Mouse (Mus musculus) layer of hippocampus, postnatal 25 days (tissue): ENCODE data around the gene Mapk12. TPM values are rescaled to one million over a fixed set of nuclear protein-coding genes. Genes with fewer than 3 reads are reported as not detected.

Experiments used
- DNase-seq, 2 experiments: peaks; one replicate each; pipeline ENCODE4 v3.0.0; 2022; ENCODE audit warnings: mixed read lengths in 2 of 2, low spot score in 1 of 2; ENCODE audit errors: extremely low spot score in 1 of 2
- total RNA-seq, 2 experiments: library from RNA; stranded (reverse); gene quantifications; 2 replicates each; pipeline ENCODE4 v1.2.3; 2021

Gene Mapk12
- total RNA-seq, 2 experiments from 2014 or later, result 2.7 to 5.1 TPM

DNA sequence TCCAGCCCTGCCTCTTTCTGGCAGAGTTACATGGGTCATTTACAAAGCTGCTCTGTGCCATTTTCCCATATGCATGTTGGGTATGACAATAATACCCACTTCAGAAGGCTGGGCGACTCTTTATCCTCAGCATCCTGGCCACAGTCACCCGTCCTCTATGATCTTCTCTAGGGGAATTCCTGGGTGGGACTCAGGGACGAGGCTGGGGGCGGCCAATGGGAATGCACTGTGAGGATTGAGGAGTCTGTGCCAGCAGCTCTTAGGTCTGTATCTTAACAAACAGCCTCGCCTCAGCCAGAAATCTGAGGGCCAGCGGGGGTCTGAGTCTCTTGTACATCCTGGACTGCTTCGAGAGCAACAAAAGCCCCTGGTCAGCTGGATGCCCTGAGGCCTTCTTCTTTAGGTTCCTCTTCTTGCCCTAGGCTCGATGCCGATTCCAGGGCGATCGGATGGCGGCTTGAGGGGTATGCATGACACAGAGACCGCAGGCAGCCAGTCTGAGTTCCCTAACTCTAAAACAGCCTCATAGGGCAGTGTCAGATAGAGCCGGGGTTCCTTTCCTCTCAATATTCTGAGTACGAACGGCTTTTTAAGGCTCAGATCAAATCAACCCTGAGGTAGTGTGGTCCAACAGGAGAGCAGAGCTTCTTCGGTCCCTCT lies 31.9 kb upstream of the Mapk12 start:
- no peak for DNase-seq

DNA sequence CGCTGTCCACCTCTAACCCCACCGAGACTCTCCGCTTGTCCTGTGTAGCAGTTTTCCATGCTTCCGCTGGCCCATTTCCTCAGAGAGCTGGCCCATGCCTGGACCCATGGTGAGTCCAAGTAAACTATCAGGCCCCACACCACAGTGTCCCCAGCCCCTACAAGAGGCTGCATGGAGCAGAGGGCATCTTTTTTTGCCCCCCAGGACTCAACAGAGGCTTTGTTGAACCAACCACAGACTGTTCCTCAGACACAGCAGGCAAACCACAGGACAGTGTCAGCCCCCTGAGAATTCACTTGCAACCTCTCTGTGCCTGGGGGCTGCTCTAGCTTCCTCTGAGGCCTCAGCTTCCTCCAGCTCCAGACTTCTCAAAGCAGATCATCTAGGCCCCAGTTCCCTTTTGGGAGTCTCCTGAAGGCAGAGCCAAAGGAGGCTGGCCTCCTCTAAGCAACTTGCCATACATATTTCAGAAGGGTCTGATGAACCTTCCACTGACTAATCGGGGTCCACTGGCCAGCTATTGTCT lies 31.1 kb upstream of the Mapk12 start:
- no peak for DNase-seq

DNA sequence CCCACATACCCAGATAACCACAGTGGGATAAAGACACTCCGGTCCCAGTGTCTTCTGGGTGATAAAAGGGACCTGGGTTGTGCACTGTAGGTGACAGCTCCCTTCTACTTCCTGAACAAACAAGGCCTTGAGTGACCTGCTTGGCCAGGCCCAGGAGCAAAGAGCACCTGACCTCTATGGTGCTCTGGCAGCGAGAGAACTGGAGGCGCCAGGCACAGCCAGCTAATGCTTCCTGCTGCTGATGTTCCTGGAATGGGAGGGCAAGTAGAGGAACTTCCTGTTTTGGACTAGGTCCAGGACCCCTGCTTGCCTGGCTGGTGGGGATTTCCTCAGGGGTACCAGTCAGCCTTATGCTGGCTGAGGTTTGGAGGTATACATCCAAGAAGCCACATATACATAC lies 29.6 kb upstream of the Mapk12 start:
- no peak for DNase-seq

DNA sequence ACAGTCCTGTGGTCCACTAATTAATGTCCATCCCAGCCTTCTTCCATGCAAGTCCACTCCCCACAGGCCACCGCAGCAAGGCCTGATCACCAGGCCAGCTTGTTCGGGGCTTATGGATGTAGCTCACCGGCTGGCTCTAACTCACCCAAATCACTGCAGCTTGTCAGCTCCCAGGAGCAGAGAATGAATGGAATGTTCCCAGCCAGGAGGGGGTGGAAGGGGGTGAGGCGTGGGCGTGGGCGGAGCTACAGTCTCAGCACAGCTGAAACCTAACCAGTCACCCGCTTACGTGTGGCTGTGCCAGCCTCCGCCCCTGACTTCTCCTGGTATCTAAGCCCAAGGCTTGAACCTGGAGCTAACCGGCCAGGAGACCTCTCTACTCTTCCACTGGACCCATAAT lies 28.9 kb upstream of the Mapk12 start:
- DNase-seq, result peak; percentile 42 to 61

DNA sequence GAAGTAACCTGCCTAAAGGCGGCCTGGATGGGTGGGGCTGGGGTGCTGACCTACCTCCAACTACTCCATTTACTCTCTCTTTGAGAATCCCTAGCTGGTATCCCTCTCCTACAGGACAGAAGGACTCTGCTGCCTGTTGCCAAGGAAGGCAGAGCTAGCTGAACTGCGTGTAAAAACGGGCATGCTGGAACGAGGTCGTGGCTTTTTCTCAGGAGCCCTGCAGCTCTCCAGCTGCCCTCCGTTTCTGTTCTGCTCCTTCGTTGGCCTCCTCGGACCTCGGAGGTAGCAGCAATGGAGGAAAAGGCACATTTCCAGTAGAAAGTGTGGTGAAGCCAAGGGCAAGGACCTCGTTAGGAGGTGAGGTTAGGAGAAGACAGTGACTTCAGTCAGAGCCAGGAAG lies 28.4 kb upstream of the Mapk12 start:
- DNase-seq, result no peak

DNA sequence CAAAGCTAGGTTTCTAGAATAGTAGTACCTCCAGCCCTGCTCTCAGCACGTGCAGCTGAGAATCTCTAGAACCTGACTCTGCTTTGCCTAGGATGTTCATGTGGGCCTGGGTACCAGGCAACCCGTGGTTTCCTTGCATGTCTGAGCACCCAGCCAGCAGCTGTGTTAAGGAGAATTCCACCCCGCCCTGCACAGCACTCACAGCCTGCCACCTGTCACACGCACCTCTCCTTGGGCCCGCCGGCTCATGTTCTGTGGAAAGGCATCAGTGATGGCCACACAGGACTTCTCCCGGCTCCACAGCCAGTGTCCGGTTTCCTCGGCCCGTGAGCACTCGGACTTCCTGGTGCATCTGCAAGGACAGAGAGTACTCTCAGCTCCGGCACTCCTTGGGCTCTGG lies 25.0 kb upstream of the Mapk12 start:
- no peak for DNase-seq

DNA sequence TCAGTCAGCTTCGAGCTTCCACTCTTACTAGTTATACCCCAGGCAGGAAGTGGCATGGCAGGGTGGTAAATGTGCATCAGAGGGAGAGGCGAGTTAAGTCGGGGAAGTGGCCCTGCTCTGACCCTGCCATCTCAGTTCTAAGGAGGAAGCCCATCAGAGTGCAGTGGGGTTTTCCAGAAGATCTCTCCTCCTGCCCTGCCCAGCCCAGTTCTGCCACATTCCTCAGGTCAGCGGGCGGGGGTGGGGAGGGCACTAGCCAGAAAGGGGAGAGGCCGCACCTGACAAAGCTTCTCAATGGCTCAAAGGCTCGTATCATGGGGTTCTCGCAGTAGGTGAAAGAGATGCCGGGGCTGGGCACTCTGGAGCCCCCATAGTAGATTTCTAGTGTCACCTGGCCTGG lies 20.9 kb upstream of the Mapk12 start:
- DNase-seq, result no peak

DNA sequence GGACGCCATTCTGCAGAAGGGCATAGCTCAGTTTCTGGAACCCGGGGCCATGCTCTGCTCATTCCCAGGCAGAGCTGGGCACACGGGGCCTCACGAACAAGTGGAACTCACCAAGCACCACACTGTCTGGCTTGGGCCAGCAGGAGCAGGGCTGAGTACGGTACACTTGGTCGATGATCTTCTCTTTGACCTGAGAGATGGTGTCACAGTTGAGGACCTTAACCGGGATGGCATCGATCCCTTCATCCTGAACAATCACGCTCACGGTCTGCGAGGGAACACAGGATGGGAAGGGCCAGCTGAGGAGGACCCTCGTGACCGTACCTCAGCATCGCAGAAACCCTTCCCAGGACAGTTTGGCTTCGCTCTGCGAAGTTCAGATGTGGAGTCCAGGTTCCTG lies 18.0 kb upstream of the Mapk12 start:
- no peak for DNase-seq

DNA sequence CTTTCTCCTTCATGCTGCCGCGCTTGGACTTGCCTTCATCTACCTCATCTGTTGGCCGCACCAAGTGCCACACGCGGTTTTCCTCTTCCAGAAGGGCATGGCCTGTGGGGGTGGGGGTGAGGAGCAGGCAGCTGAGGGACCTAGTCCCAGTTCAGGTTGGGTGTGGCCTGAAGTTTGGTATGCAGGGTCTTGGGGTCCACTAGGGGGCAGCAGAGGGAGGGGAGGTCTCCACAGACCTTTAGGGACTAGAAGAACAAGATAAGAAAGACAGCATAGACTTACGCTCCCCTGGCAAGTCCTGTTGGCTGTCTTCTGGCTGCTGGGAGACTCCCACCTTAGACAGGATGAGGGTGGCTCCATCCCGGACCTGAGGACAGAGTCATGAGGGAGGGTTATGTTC lies 17.5 kb upstream of the Mapk12 start:
- DNase-seq, result peak in 1 of 2 experiments; percentile 74

DNA sequence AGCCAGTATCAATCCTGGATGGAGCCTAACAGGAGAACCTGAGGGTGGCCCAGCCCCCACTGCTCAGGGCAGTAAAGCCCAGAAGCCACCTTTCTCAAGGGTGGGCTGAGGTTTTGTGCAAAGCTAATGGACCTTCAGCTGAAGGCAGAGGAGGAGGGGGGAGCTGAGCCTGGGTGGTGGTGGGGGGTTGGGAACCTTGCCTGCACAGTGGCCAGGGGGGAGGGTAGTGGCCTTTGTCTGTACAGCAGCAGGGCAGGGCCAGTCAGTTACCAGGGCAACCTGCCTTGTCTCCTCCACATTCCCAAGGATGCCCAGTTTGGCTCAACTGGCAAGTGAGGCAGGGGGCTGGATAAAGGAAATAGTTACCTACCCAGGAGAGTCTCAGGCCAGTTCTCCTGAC lies 11.8 kb upstream of the Mapk12 start:
- no peak for DNase-seq

DNA sequence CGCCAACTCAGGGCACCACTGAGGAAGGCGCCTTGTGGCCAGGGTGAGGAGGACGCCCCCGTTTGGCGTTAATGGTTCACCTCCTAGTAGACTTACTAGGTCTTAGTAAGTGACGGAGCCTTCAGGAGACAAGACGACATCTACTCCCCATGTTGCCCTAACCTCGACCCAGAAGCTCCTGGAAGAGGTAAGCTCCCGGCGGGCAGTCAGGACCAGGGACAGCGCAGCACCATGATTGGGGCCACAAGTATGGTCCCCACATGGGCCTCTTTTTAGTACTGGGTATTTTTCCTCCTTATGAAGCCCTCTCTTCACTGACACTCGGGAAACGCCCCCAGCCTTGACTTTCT lies 9.5 kb upstream of the Mapk12 start:
- no peak for DNase-seq

DNA sequence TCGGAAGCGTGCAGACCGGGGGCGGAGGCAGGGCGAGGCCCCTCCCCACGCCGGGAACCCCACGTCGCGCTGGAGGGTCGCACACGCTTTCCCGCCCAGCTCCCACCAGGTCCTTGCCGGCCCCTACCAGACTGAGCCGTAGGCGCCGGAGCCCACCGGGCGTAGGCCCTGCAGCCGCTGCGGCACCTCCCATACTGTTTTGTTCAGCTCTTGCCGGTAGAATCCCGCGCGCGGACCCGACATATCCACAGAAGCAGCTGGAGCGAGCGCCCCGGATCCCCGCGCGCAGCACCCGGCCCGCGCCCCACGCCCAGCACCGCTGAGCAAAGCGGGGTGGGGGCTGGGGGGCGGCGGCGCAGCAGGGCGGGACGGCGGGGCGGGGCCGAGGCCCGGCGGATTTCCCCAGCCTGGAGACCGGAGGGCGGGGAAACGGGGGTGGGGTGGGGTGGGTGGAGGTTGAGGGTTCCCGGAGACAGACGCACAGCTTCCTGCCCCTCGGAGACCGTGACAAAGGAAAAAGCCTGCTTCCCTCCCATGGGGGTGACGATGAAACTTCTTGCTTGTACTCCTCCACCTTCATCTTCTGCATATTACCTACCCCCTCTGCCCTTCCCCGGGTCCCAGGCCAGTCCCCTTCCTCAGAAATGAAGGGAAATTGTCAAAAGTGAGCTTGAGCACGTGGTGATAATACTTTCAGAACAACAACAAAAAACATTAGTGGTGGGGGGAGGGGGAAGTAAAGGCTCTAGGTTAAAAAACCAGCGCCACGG lies 9.0 kb upstream of the Mapk12 start, which contains the start of gene Mapk11:
TSS of gene Mapk11 (minus strand) at position 358 of the 770 bp plus-strand sequence.
- peak in 1 of 2 experiments; percentile 42 for DNase-seq

DNA sequence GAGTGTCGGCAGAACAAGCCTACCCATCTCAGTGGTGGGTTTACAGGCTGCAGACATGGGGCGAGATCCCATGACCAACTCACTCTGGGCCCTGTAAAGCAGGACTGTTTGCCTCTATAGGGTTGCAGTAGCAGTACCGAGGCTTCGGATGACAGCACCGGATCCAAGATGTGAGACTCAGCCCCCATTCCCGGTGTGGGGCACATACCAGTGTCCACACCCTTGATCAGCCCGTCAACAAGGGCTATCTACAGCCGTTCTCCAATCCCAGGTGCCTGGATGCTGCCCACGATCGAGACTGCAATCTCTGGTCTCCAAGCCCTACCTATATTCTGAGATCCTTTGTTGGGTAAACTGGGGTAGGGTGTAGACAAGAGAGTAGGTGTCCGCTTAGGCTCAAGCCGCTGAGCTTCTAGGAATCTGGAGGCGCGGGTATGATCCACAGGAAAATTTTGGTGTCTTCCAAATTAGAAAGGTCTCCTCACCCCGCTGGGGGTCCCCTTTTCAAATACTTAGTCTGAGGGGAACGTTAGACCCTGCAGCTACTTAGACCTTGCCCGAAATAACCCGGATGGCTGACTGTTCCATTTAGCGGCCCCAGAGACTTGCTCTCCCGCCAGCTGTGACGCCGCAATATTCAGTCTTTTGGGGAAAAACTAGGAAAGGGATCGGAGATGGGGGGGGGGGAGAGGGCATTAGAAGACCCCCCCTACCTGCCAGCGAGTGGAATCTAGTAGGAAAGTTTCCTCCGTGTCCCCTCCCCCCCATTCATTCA lies 8.2 kb upstream of the Mapk12 start:
- no peak for DNase-seq

DNA sequence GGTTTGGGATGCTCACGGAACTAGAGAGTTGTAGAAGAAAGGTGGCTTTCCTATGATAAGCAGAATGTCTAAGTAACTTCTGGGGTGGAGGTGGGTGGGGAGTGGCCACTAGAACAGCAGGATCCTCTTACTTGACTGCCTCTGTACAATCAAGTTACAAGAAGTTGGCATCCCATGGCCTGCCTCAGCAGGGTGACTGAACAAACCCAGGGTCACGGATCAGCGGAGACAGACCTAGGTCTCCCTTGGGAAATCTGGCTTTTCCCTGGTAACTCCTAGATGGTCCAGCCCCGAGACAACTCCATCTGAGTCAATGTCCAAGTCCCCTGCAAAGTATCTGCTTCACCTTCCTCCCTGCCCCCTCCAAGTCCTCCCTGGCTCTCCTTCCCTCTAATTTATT lies 7.4 kb upstream of the Mapk12 start:
- no peak for DNase-seq

DNA sequence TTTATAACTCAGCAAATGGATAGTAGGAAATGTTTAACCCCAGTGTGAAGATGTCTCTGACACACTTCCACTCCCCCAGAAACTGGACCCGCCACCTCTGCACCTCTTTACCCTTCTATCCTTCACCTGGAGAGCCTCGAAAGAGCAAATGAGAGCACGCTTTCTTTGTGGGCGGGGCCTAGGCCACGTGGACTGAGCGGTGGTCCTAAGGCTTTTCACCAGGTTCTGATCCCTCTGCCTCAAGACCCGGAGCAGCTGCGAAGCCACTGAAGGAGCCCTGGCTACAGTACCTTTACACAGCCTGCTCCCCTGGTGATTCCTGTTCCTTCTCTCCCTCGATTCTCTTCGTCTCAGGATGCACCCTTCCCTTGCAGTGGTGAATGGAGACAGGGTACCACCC lies 7.0 kb upstream of the Mapk12 start:
- no peak for DNase-seq

DNA sequence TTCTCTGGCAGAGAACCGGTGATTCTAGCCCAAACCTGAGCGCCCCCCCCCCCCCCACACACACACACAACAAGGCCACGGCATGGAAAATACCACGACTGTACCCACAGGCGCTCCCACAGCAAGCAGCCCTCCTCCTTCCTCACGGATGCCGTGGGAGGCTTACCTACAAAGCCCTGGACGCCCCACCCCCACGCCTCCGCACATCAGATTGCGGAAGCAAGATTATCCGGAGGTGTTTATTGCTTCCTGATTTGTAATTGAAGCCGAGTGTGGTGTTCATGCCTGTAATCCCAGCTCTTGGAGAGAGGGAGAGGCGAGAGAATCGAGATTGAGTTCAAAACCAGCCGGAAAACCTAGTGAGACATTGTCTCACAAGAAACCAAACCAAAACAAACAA lies 6.5 kb upstream of the Mapk12 start:
- DNase-seq, result no peak

DNA sequence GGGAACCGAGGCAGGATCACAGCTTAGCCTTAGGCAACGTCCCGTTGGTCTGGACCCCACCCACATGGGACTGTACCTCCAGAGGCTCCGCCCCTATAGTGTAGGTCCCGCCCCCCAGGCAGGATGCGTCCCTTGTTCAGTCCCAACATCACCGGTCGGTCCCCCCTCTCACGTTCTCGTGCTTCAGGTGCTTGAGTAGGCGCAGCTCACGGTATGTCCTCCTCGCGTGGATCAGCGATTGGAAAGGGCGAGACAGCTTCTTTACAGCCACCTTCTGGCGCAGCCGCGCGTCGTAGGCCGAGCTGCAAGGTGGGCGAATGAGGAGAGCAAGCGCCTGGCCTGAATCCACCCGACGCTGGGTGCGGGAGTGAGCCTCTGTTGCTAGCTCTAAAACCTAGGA lies 6.0 kb upstream of the Mapk12 start:
- DNase-seq, result no peak

DNA sequence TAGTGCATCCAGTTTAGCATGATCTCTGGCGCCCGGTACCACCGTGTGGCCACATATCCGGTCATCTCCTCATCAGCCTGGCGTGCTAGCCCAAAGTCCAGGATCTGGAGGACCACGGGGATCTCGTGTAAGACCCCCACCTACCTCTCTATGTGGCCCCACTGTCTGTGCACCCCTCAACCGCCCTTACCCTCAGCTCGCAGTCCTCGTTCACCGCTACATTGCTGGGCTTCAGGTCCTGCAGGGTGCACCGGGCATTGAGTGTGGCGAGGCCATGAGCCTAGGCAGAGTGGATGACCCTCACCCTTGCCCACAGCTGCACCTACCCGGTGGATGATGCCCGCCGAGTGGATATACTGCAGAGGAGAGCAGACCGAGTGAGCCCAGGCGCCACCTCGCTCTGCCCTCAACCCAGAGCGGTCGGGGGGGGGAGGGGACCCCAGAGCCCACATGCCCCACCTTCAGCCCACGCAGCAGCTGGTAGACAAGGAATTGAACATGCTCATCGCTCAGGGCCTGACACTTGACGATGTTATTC lies 5.4 kb upstream of the Mapk12 start:
- no peak for DNase-seq

DNA sequence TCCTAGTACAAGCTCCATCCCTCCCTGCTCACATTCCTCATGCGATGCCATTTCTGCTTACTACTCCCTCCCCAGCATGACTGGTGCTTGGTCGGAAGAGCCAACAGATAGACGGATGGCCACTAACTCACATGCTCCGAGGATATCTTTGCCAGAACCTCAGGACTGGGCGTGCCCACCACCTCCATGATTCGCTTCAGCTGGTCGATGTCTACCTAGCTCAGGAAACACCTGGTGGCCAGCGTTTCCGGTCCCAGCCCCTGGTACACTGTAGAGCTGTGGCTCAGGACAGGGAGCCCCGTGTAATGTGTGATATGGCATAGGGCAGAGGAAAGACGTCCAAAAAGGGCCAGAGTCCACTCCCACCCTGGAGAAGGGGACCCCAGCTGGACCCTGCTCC lies 4.5 kb upstream of the Mapk12 start:
- DNase-seq, result no peak

DNA sequence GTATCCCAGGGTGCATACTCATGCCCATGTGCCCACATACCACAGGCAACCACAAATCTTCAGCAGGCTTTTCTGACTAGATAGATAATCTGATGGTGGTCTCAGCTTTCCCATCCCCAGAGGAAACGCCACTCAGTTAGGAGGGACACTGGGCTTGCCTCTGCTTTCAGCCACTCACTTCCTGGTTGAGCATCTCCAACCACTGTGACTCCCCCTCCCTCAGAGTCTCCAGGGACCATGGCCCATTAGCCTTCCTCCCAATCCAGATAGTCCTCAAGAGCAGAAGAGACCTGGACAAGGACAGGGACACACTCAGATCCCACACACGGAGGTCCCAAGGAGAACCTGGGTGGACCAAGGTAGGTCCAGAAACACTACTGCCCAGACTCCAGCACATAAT lies 2.6 kb upstream of the Mapk12 start:
- DNase-seq, result no peak

DNA sequence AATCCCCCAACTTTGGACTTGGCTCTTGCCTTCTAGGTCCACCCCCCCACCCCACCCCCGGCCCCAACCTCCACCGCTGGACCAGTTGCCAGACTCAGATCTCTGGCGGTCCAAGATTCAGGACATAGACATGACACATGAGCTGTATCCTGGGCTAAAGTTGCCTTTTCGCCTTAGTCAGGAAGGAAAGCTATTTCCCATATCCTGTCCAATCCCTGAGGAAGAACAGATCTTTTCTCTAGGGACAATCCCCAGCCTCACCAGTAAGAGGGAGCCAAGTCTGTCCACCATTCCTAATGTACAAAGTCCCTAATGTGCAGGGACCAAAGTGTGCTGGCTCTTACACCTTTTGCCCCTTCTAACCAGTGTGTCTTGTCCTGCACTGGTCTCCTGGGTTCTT lies 1.4 kb upstream of the Mapk12 start:
- no peak for DNase-seq
